Mouse (Mus musculus) kidney, embryonic 15.5 days (tissue): ENCODE measurements around the gene Copb2. TPM values are rescaled to one million over a fixed set of nuclear protein-coding genes. Genes with fewer than 3 reads are reported as not detected.
A peak's percentile ranks its signal among the peaks of the same experiment; 100 is the strongest.

Experiments used
- ATAC-seq: fragments of 200-750 bp; cut with Nextera tagmentation; replicated peaks from 2 replicates; pipeline ENCODE4 v1.8.0; 2017; ENCODE audit warnings: moderate TSS enrichment; ENCODE audit not compliant: low FRiP score
- H3K27ac ChIP-seq: fragments of 300-500 bp; sonication (generic); 2 replicates; pipeline ENCODE4 v1.5.1; 2015; ENCODE audit warnings: mild to moderate bottlenecking, inconsistent platforms
- H3K27me3 ChIP-seq: fragments of 300-500 bp; sonication (generic); 2 replicates; pipeline ENCODE4 v1.6.1; 2015; ENCODE audit warnings: inconsistent platforms
- H3K36me3 ChIP-seq: fragments of 300-500 bp; sonication (generic); 2 replicates; pipeline ENCODE4 v1.6.1; 2015; ENCODE audit warnings: inconsistent platforms
- H3K4me1 ChIP-seq: fragments of 300-500 bp; sonication (generic); 2 replicates; pipeline ENCODE4 v1.6.1; 2015; ENCODE audit warnings: inconsistent platforms
- H3K4me2 ChIP-seq: fragments of 300-500 bp; sonication (generic); 2 replicates; pipeline ENCODE4 v1.6.1; 2015; ENCODE audit warnings: moderate library complexity, mild to moderate bottlenecking, inconsistent platforms
- H3K4me3 ChIP-seq: fragments of 300-500 bp; sonication (generic); replicated peaks from 2 replicates; pipeline ENCODE4 v1.5.1; 2015; ENCODE audit warnings: mild to moderate bottlenecking, inconsistent platforms
- H3K9ac ChIP-seq: fragments of 300-500 bp; sonication (generic); 2 replicates; pipeline ENCODE4 v1.6.1; 2015; ENCODE audit warnings: mild to moderate bottlenecking, inconsistent platforms
- H3K9me3 ChIP-seq: fragments of 300-500 bp; sonication (generic); replicated peaks from 2 replicates; pipeline ENCODE4 v1.6.1; 2016; ENCODE audit warnings: inconsistent platforms
- WGBS: fragments of 180-500 bp; shearing (Covaris S2); methylation state at CpG from one replicate; pipeline ENCODE4 v1.1.7; 2015; ENCODE audit warnings: mixed read lengths; 5-methylcytosine and 5-hydroxymethylcytosine counted together
- polyA plus RNA-seq: library from polyadenylated mRNA; unstranded; fragments of >200 nt; fragmentation: Nextera tagmentation; extraction: Ambion mirVana; gene quantifications from 2 replicates; pipeline ENCODE4 v1.2.1, GENCODE M21; 2015

Copb2 gene
- 171 and 180 TPM in 2 replicates for polyA plus RNA-seq

DNA sequence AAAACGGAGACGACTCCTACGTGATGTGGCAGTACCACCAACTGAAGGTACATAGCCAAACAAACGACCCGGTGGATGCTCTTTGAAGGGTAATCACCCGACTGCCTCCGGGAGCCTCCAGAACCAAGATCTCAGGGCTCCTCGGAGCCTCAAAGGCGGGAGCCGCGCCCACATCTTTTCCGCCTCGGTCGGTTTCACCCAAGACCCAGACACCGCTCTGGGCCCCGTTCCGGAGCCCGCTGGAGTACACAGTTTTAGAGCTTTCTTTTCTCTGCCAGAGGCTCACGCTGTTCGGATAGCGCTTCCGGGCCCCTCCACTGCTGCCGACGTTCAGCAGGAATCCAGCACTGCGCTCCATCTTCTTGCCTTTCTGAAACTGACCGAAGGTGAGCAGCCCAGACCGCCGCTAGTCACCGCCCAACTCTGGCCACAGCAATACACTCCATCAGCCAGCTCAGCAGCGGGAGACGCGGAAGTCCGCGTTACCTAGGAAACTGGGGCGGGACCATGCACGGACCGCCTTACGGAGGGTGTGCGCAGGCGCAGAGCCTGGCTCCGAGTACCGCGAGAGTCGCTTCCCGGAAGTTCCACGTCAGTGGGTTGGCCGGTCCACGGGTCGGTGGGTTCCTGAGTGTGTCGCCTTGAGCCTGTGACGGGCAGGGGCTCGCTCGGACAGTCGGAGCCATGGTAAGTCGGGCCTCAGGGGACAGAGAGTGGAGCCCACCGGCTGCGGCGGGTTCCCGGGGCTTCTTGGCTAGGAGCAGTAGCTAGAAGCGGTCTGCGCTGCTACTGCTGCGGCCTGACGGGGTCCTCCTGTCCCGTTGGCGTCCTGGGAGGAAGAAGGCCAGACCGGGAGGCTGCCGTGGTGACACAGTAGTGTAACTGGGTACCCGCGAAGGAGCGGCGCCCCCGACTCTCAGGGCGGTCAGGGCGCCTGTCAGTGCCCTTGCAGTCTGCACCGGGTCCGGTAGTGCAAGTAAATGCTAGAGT lies at the start of gene Copb2:
Gene Copb2, plus strand, starts transcription at position 585 of the 990 bp plus-strand sequence.
- peak within 1 kb of the TSS; percentile 95 for H3K27ac ChIP-seq
- under 1% methylated on average over 76 of the region's 76 CpGs for WGBS
- H3K9me3 ChIP-seq = no peaks in the 10 kb centered on the region
- ATAC-seq = peak; percentile 100
- peak within 1 kb of the TSS; percentile 98 for H3K4me3 ChIP-seq
- H3K4me1 ChIP-seq = peaks cover 25% of the 10 kb centered on the region
- no peaks in the 10 kb centered on the region for H3K27me3 ChIP-seq
- peaks cover 11% of the 10 kb centered on the region for H3K36me3 ChIP-seq
- H3K4me2 ChIP-seq = peak within 1 kb of the TSS; percentile 76
- peak within 1 kb of the TSS; percentile 93 for H3K9ac ChIP-seq

DNA sequence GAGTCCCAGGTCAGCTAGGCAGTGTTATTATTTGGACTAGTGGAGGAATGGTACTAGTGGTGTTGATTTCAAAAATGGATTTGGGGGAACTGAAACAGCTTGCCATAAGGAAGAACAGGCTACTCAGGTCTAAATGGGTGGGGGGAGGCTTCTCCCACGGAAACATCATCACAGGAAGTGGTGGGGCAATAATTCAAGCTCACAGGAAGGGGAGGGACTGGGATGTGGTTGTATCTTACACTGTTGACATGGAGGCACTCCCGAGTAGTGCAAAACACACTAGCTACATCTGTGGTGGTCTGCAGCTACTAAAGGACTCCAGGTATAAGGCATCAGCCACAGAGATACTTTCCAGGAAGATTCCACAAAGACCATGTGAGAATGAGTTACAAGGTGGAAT lies 39.6 kb upstream of the Copb2 start:
- ATAC-seq = no peak
- H3K4me3 ChIP-seq = no peak overlapping the region
- no peaks in the 10 kb centered on the region for H3K27me3 ChIP-seq
- no peak overlapping the region for H3K27ac ChIP-seq
- H3K4me1 ChIP-seq = no peaks in the 10 kb centered on the region
- H3K9me3 ChIP-seq = no peaks in the 10 kb centered on the region
- H3K4me2 ChIP-seq = no peak overlapping the region
- H3K36me3 ChIP-seq = no peaks in the 10 kb centered on the region
- WGBS = 56% methylated on average over 2 of the region's 2 CpGs
- no peak overlapping the region for H3K9ac ChIP-seq

DNA sequence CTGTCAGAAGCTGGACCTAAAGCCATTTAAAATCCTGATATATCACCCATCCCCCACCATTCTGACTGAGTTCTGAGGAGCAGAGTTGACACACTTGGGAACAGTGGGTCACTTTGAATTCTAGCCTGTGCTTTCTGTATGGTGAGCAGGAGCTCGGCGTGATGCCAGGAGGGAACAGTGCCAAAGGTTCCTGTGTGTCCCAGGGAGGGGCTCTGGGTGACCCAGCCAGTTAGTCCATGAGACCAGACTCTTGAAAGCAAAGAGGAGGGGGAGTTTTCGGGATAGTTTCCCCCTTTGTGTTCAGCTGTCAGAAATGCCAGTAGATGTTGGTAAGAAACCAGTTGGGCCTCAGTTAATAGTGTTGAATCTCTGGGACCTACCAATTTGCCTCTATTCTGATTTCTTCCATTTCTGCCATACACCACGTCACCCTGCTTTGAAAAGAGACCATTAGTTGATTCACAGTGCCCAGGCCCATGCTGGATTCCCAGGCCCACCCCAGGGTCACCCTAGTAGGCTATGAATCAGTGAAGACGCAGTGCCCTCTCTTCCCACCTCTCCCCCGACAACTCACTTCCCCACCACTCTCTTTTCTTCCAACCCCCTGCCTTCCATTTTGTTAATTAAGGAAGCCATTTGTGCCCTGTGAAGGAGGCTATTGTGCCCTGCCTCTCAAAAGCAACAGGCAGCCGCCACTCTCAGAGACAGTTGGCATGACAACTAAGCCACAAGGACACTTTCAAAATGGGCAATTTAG lies 38.6 kb upstream of the Copb2 start:
- no peak overlapping the region for H3K4me3 ChIP-seq
- WGBS = 69% methylated on average over 7 of the region's 7 CpGs
- no peaks in the 10 kb centered on the region for H3K4me1 ChIP-seq
- H3K27ac ChIP-seq = no peak overlapping the region
- no peak overlapping the region for H3K4me2 ChIP-seq
- H3K9me3 ChIP-seq = no peaks in the 10 kb centered on the region
- no peaks in the 10 kb centered on the region for H3K36me3 ChIP-seq
- no peak overlapping the region for H3K9ac ChIP-seq
- no peaks in the 10 kb centered on the region for H3K27me3 ChIP-seq
- no peak for ATAC-seq

DNA sequence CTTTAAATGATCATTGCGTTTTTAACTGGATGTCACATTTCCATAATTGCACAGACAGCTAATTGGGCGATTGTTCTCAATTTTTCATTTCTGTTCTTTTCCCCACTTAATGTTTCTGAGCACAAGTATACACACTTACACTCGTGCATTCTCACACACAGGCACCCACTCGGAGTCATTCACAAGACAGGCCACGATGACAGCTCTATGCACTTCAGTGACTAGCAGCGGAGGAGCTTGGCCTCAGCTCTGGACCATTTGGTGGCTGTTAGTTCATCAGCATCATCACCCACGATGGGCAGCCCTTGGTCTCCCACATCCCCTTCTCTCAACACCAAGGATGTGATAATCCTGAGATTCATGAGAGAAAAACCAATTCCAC lies 38.0 kb upstream of the Copb2 start:
- 48% methylated on average over 7 of the region's 7 CpGs for WGBS
- no peaks in the 10 kb centered on the region for H3K36me3 ChIP-seq
- no peak for ATAC-seq
- H3K27me3 ChIP-seq = no peaks in the 10 kb centered on the region
- H3K4me3 ChIP-seq = no peak overlapping the region
- H3K4me2 ChIP-seq = no peak overlapping the region
- H3K27ac ChIP-seq = no peak overlapping the region
- H3K4me1 ChIP-seq = no peaks in the 10 kb centered on the region
- H3K9ac ChIP-seq = no peak overlapping the region
- H3K9me3 ChIP-seq = no peaks in the 10 kb centered on the region

DNA sequence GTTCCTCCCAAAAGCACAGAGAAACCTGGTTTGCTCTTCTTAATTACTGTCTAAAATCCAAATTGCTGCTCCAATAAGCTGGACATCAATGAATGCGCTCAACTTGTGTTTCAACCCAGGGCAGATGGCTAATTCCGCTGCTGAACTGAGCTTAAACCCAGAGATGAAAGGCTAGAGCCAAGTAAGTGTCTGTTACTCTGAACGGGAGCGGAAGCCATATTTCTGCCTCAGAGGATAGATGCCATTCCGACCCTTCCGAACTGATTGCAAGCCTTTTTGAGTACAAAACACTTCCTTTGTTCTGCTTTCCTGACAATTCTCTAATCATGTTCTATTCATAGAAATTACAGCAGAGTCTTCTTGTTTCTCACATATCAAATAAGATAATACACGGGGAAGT lies 36.3 kb upstream of the Copb2 start:
- H3K9ac ChIP-seq = no peak overlapping the region
- H3K4me1 ChIP-seq = no peaks in the 10 kb centered on the region
- H3K27ac ChIP-seq = no peak overlapping the region
- H3K4me3 ChIP-seq = no peak overlapping the region
- no peak overlapping the region for H3K4me2 ChIP-seq
- H3K9me3 ChIP-seq = no peaks in the 10 kb centered on the region
- no peak for ATAC-seq
- no peaks in the 10 kb centered on the region for H3K27me3 ChIP-seq
- H3K36me3 ChIP-seq = no peaks in the 10 kb centered on the region
- WGBS = 47% methylated on average over 7 of the region's 7 CpGs

DNA sequence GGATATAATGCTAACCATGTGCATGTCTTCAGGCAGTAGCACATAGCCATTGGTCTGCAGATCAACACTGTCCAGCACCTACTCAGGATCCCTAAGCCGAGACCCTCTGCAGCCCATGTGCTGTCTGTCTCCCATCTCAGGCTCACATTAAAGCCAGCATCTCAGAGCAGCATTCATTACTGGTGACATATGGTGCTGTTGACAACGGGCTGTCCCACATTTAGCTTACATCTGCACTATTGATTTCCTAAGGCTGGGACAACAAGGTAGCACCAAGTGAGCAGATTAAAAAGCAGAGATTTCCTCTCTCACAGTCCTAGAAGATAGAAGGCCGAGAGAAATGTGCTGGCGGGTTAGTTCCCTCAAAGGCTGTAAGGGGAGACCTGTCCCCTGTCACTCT lies 33.7 kb upstream of the Copb2 start:
- H3K9ac ChIP-seq = no peak overlapping the region
- H3K9me3 ChIP-seq = no peaks in the 10 kb centered on the region
- H3K4me1 ChIP-seq = no peaks in the 10 kb centered on the region
- H3K4me3 ChIP-seq = no peak overlapping the region
- H3K36me3 ChIP-seq = no peaks in the 10 kb centered on the region
- H3K27me3 ChIP-seq = no peaks in the 10 kb centered on the region
- 66% methylated on average over 4 of the region's 4 CpGs for WGBS
- no peak overlapping the region for H3K27ac ChIP-seq
- no peak for ATAC-seq
- H3K4me2 ChIP-seq = no peak overlapping the region

GRCm38 (mm10) chr9:98530999-98531398 lies 32.5 kb upstream of the Copb2 start:
- Histone ChIP-seq H3K36me3 (no peaks in the 10 kb centered on the region), H3K4me3 (no peak overlapping the region), H3K27ac (no peak overlapping the region), H3K9ac (no peak overlapping the region), H3K4me2 (no peak overlapping the region), H3K27me3 (no peaks in the 10 kb centered on the region), H3K4me1 (no peaks in the 10 kb centered on the region), H3K9me3 (no peaks in the 10 kb centered on the region; the same call in 1 of the 2 replicates)
- 51% methylated on average over 2 of the region's 2 CpGs for WGBS
- no peak for ATAC-seq

DNA sequence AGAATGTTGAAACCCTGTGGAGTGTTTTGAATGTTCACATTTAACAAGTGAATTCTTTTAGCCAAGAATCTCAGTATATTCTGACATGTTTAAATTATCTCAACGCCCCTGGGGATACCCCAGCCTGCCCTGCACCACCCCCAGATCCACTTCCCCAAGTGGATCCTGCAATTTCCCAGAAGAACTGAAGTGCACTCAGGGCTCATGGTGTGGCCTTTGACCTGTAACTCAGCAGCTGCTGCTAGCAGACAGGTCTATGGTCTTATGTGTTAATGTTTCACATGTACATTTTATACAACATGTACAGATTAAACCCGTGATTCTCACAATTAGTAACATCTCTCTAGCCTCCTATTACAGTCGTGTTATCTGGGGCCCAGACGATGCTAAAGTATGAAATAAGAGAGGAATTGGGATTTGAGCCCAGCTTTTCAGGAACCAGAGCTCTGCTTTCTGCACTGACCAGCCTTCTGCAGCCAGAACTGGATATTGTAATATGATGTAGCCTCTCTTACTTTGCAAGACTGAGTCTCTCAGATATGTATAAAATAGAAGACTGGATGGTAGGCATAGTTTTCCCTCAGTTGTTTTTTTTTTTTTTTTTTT lies 28.7 kb upstream of the Copb2 start:
- Histone ChIP-seq H3K9me3 (no peaks in the 10 kb centered on the region; the same call in 1 of the 2 replicates), H3K4me1 (peaks cover 9% of the 10 kb centered on the region), H3K4me3 (no peak overlapping the region), H3K27me3 (peaks cover 3% of the 10 kb centered on the region; the same call in 1 of the 2 replicates), H3K4me2 (no peak overlapping the region), H3K9ac (no peak overlapping the region), H3K36me3 (no peaks in the 10 kb centered on the region), H3K27ac (no peak overlapping the region)
- ATAC-seq = no peak
- 65% methylated on average over 4 of the region's 4 CpGs for WGBS

DNA sequence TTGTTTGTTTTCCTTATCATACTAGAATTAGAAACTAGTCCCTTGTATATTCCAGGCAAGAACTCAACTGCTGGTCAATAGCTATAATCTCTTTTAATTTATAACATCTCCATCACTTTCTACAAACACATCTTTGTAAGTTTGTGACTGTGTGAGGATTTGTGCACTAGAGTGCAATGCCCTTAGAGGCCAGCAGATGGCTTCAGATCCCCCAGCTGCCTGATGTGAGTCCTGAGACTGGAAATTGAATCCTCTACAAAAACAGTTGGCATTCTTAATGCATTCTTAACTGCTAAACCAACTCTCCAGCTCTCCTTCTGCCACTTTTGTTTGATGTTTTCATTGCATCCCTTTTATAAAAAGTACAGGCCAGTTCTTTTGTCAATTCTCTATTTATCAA lies 27.8 kb upstream of the Copb2 start:
- peaks cover 9% of the 10 kb centered on the region for H3K4me1 ChIP-seq
- no peaks in the 10 kb centered on the region for H3K36me3 ChIP-seq
- no peak for ATAC-seq
- H3K27me3 ChIP-seq = peaks cover 3% of the 10 kb centered on the region; the same call in 1 of the 2 replicates
- H3K9ac ChIP-seq = no peak overlapping the region
- no peak overlapping the region for H3K4me3 ChIP-seq
- no peaks in the 10 kb centered on the region; the same call in 1 of the 2 replicates for H3K9me3 ChIP-seq
- no peak overlapping the region for H3K4me2 ChIP-seq
- H3K27ac ChIP-seq = no peak overlapping the region

DNA sequence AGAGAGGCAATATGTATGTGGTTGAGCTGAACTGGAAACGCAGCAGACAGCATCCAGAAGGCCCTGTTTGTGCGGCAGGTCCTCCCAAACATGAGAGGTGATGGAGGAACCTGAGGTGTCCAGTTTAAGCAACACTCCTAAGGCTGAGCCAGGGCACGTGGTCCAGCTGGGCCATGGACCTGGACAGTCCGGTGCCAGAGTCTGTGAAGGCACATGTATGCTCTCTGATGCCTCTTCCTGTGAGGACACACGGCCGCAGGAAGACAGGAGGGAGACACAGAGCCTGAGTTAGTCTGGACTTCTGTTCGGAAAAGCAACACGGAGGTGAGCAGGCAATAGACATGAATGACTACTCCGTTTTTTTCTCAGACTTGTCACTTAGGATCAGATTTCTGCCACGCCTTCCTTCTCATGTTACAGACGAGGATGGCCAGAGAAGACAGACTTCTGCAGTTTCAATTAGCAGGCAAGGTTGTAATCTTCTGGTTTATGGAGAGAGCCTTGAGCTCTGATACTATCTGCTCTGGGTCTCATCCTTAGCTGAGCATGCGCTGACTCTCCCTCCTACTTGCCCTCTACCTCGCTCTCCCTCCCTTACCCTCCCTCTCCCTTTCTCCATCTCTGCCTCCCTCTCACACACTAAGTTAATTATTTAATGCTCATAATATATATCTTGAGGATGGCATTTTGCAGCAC lies 25.4 kb upstream of the Copb2 start:
- 22% methylated on average over 13 of the region's 13 CpGs for WGBS
- H3K4me1 ChIP-seq = peaks cover 9% of the 10 kb centered on the region
- ATAC-seq = peak; percentile 87
- peak overlapping the region; percentile 22 for H3K4me3 ChIP-seq
- no peak overlapping the region for H3K9ac ChIP-seq
- peak overlapping the region; percentile 54 for H3K4me2 ChIP-seq
- no peaks in the 10 kb centered on the region for H3K36me3 ChIP-seq
- H3K9me3 ChIP-seq = no peaks in the 10 kb centered on the region; the same call in 1 of the 2 replicates
- 0 out of 2 replicates have a peak overlapping the region, but pooled peaks have one; percentile 22 for H3K27ac ChIP-seq
- peaks cover 3% of the 10 kb centered on the region; the same call in 1 of the 2 replicates for H3K27me3 ChIP-seq

GRCm38 (mm10) chr9:98538713-98539360 lies 24.7 kb upstream of the Copb2 start:
- Histone ChIP-seq H3K9ac (no peak overlapping the region), H3K27ac (no peak overlapping the region), H3K27me3 (peaks cover 3% of the 10 kb centered on the region; the same call in 1 of the 2 replicates), H3K36me3 (no peaks in the 10 kb centered on the region), H3K9me3 (no peaks in the 10 kb centered on the region; the same call in 1 of the 2 replicates), H3K4me2 (peak overlapping the region; percentile 54), H3K4me3 (peak overlapping the region; percentile 22), H3K4me1 (peaks cover 9% of the 10 kb centered on the region)
- peak; percentile 82 for ATAC-seq
- 4% methylated on average over 13 of the region's 13 CpGs for WGBS
